Mouse (Mus musculus) embryonic facial prominence, embryonic 13.5 days (tissue): ENCODE data around the gene Gm9945. TPM values are rescaled to one million over a fixed set of nuclear protein-coding genes. Genes with fewer than 3 reads are reported as not detected.

Experiments used
- ATAC-seq: fragments of 200-750 bp; cut with Nextera tagmentation; 2 replicates; pipeline ENCODE4 v1.8.0; 2017; ENCODE audit warnings: low read depth; ENCODE audit not compliant: insufficient number of reproducible peaks, insufficient read depth, low FRiP score, low TSS enrichment
- H3K27ac ChIP-seq: fragments of 300-500 bp; sonication (generic); 2 replicates; pipeline ENCODE4 v1.5.1; 2015; ENCODE audit warnings: moderate library complexity, mild to moderate bottlenecking, inconsistent platforms
- H3K27me3 ChIP-seq: fragments of 300-500 bp; sonication (generic); 2 replicates; pipeline ENCODE4 v1.6.1; 2015; ENCODE audit warnings: mild to moderate bottlenecking, inconsistent platforms
- H3K36me3 ChIP-seq: fragments of 300-500 bp; sonication (generic); 2 replicates; pipeline ENCODE4 v1.6.1; 2015; ENCODE audit warnings: mild to moderate bottlenecking, inconsistent platforms
- H3K4me1 ChIP-seq: fragments of 300-500 bp; sonication (generic); 2 replicates; pipeline ENCODE4 v1.6.1; 2015; ENCODE audit warnings: inconsistent platforms
- H3K4me2 ChIP-seq: fragments of 300-500 bp; sonication (generic); 2 replicates; pipeline ENCODE4 v1.6.1; 2015; ENCODE audit warnings: moderate library complexity, mild to moderate bottlenecking, inconsistent platforms
- H3K4me3 ChIP-seq: fragments of 300-500 bp; sonication (generic); 2 replicates; pipeline ENCODE4 v1.5.1; 2015; ENCODE audit warnings: mild to moderate bottlenecking, inconsistent platforms
- H3K9ac ChIP-seq: fragments of 300-500 bp; sonication (generic); 2 replicates; pipeline ENCODE4 v1.6.1; 2015; ENCODE audit warnings: mild to moderate bottlenecking, inconsistent platforms
- H3K9me3 ChIP-seq: fragments of 300-500 bp; sonication (generic); 2 replicates; pipeline ENCODE4 v1.6.1; 2016; ENCODE audit warnings: inconsistent platforms
- WGBS: fragments of 180-500 bp; shearing (Covaris S2); methylation state at CpG from one replicate; pipeline ENCODE4 v1.1.7; 2015; ENCODE audit warnings: mixed read lengths; 5-methylcytosine and 5-hydroxymethylcytosine counted together
- polyA plus RNA-seq: library from polyadenylated mRNA; unstranded; fragments of >200 nt; fragmentation: Nextera tagmentation; extraction: Ambion mirVana; gene quantifications from 2 replicates; pipeline ENCODE4 v1.2.1, GENCODE M21; 2015

Gm9945 gene
- polyA plus RNA-seq, 1 experiment from 2014 or later = not detected

- H3K36me3 ChIP-seq = no peaks in the 10 kb centered on the region
- no peaks in the 10 kb centered on the region for H3K27me3 ChIP-seq
- H3K9me3 ChIP-seq = no peaks in the 10 kb centered on the region
- no peak for ATAC-seq
- no peak overlapping the region for H3K9ac ChIP-seq
- H3K4me3 ChIP-seq = no peak overlapping the region
- 72% methylated on average over 6 of the region's 6 CpGs for WGBS
- H3K27ac ChIP-seq = no peak overlapping the region
- peaks cover 60% of the 10 kb centered on the region for H3K4me1 ChIP-seq
- H3K4me2 ChIP-seq = no peak overlapping the region
Measured at GRCm38 (mm10) chr11:53524905-53525304, 44.9 kb downstream of the Gm9945 start.

GRCm38 (mm10) chr11:53525461-53525860 is 45.5 kb downstream of the Gm9945 start:
- no peaks in the 10 kb centered on the region for H3K9me3 ChIP-seq

DNA sequence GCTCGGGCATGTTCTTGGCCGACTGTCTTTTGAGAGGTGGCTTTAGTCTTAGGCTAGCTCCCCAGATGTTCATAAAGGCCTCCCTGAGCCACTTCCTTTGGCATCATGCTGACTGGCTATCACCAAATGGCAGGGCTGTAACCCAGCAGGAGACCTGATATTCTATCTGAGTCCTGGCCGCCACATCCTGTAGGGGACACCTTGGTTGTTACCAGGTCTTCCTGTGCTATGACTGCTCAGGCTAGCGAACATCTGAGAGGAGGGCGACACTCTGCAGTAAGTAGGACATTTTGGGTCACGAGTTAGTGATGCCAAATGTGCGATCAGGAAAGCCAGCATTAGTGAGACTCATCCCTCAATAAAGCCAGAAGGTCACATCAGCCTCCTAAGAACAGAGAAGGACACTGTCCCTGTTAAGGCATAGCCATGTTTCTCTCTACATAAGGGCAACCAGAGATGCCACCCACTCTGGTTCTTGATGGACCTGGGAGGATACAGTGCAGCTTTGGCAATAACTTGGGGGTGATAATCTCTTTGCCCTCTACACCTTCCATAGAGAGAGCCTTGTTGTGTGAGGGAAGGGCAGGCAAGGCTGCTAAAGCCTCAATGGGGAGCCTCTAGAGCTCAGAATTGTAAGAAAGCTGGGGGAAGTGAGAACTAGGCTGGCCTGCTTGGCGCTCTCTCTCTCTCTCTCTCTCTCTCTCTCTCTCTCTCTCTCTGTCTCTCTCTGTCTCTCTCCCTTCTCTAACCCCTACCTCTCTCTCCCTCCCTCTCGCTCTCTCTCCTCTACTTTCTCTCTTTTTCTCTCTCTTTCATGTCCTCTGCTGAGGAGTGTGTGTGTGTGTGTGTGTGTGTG is 48.7 kb downstream of the Gm9945 start:
- H3K9me3 ChIP-seq = no peaks in the 10 kb centered on the region
- peaks cover 34% of the 10 kb centered on the region for H3K4me1 ChIP-seq
- H3K36me3 ChIP-seq = peaks cover 19% of the 10 kb centered on the region
- H3K9ac ChIP-seq = no peak overlapping the region
- no peak overlapping the region for H3K4me3 ChIP-seq
- no peak for ATAC-seq
- H3K27me3 ChIP-seq = no peaks in the 10 kb centered on the region
- no peak overlapping the region for H3K4me2 ChIP-seq
- no peak overlapping the region for H3K27ac ChIP-seq
- WGBS = 79% methylated on average over 9 of the region's 9 CpGs

More at GRCm38 (mm10) chr11:53525461-53525860, 45.5 kb downstream of the Gm9945 start:
- ATAC-seq = no peak
- no peaks in the 10 kb centered on the region for H3K36me3 ChIP-seq
- no peaks in the 10 kb centered on the region for H3K27me3 ChIP-seq
- WGBS = 38% methylated on average over 4 of the region's 4 CpGs
- H3K9ac ChIP-seq = no peak overlapping the region
- H3K4me1 ChIP-seq = peaks cover 59% of the 10 kb centered on the region
- H3K27ac ChIP-seq = no peak overlapping the region
- H3K4me2 ChIP-seq = no peak overlapping the region
- H3K4me3 ChIP-seq = no peak overlapping the region

DNA sequence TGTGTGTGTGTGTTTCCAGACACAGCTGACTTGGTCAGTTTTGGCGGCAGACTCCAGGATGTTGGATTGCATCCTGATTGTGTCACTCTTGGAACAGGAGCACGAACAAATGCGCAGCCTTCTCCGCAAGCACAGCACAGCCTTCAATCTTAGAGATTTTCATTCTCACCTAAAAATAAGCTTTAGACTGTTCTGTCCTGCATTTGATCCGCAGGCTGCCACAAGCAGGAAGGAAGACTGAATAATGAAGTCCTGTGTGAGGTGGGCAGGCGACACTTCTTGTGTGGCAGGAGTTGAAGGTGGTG is 49.2 kb downstream of the Gm9945 start:
- Histone ChIP-seq H3K9me3 (no peaks in the 10 kb centered on the region), H3K4me2 (no peak overlapping the region), H3K4me1 (peaks cover 29% of the 10 kb centered on the region), H3K9ac (no peak overlapping the region), H3K27me3 (no peaks in the 10 kb centered on the region), H3K27ac (no peak overlapping the region), H3K4me3 (no peak overlapping the region), H3K36me3 (peaks cover 25% of the 10 kb centered on the region)
- ATAC-seq = no peak
- WGBS = 63% methylated on average over 6 of the region's 6 CpGs

GRCm38 (mm10) chr11:53530001-53530400 is 50.0 kb downstream of the Gm9945 start:
- Histone ChIP-seq H3K9me3 (no peaks in the 10 kb centered on the region), H3K36me3 (peaks cover 33% of the 10 kb centered on the region), H3K4me2 (no peak overlapping the region), H3K27me3 (no peaks in the 10 kb centered on the region), H3K9ac (no peak overlapping the region), H3K4me1 (peaks cover 21% of the 10 kb centered on the region), H3K27ac (no peak overlapping the region), H3K4me3 (no peak overlapping the region)
- no peak for ATAC-seq
- 85% methylated on average over 9 of the region's 9 CpGs for WGBS

Other genes with a start within 250 kb of the Gm9945 start
- 80.5 and 84.4 TPM in 2 replicates for gene Hspa4, start 179.7 kb upstream of the Gm9945 start, polyA plus RNA-seq
- 21.5 and 23.5 TPM in 2 replicates for gene Zcchc10, start 155.5 kb upstream of the Gm9945 start, polyA plus RNA-seq
- gene Aff4, start 129.3 kb upstream of the Gm9945 start, polyA plus RNA-seq = 60.8 and 61.1 TPM in 2 replicates
- 0.94 TPM in 1 of 2 replicates, not detected in the other for gene Leap2, start 57.0 kb upstream of the Gm9945 start, polyA plus RNA-seq
- gene Uqcrq, start 49.3 kb upstream of the Gm9945 start, polyA plus RNA-seq = 536 and 539 TPM in 2 replicates
- 2.3 and 3.1 TPM in 2 replicates for gene Gdf9, start 49.1 kb upstream of the Gm9945 start, polyA plus RNA-seq
- gene Gm10447, start 23.1 kb upstream of the Gm9945 start, polyA plus RNA-seq = 0.22 and 0.25 TPM in 2 replicates
- gene Shroom1, start 23.0 kb upstream of the Gm9945 start, polyA plus RNA-seq = 5.7 and 5.9 TPM in 2 replicates
- not detected in 2 replicates for gene Gm9837, start 9.7 kb upstream of the Gm9945 start, polyA plus RNA-seq
- 0.21 and 1.2 TPM in 2 replicates for gene Sowaha, start 108 bp downstream of the Gm9945 start, polyA plus RNA-seq
- gene Sept8, start 39.1 kb downstream of the Gm9945 start, polyA plus RNA-seq = 38.1 and 43.6 TPM in 2 replicates
- 118 and 122 TPM in 2 replicates for gene Kif3a, start 87.2 kb downstream of the Gm9945 start, polyA plus RNA-seq
- 1.1 and 2.7 TPM in 2 replicates for gene Il4, start 138.5 kb downstream of the Gm9945 start, polyA plus RNA-seq
- not detected in 2 replicates for gene Il13, start 154.5 kb downstream of the Gm9945 start, polyA plus RNA-seq
- gene Rad50, start 227.2 kb downstream of the Gm9945 start, polyA plus RNA-seq = 33.2 and 33.6 TPM in 2 replicates
- gene Il5, start 240.6 kb downstream of the Gm9945 start, polyA plus RNA-seq = not detected in 2 replicates